Mouse (Mus musculus) thymus, adult 2 months (tissue): ENCODE results near the gene Gcfc2. TPM values are rescaled to one million over a fixed set of nuclear protein-coding genes. Genes with fewer than 3 reads are reported as not detected.

Experiments used
- DNase-seq: peaks from one replicate; pipeline ENCODE4 v3.0.0; 2021
- H3K27ac ChIP-seq: fragments of 200-500 bp; 2 replicates; pipeline ENCODE4 v1.5.1; 2012; ENCODE audit warnings: low read length, control low read depth; ENCODE audit not compliant: control insufficient read depth, insufficient read depth
- H3K27me3 ChIP-seq: fragments of 200-500 bp; 2 replicates; pipeline ENCODE4 v1.6.1; 2012; ENCODE audit warnings: mild to moderate bottlenecking, low read length, moderate library complexity, mixed read lengths; ENCODE audit not compliant: control insufficient read depth, insufficient read depth
- H3K36me3 ChIP-seq: fragments of 200-500 bp; 2 replicates; pipeline ENCODE4 v1.6.1; 2012; ENCODE audit warnings: mild to moderate bottlenecking, low read length, moderate library complexity; ENCODE audit not compliant: control insufficient read depth, insufficient read depth
- H3K4me1 ChIP-seq: fragments of 200-500 bp; replicated peaks from 2 replicates; pipeline ENCODE4 v1.6.1; 2012; ENCODE audit warnings: low read length; ENCODE audit not compliant: control insufficient read depth, insufficient read depth
- H3K4me3 ChIP-seq: fragments of 200-500 bp; 2 replicates; pipeline ENCODE4 v1.5.1; 2012; ENCODE audit warnings: mild to moderate bottlenecking, low read length, control low read depth, moderate library complexity; ENCODE audit not compliant: control insufficient read depth, insufficient read depth
- CTCF ChIP-seq: fragments of 200-500 bp; IDR thresholded peaks from 2 replicates; pipeline ENCODE4 v1.5.1; 2012; ENCODE audit warnings: mild to moderate bottlenecking, control low read depth, low read length, moderate library complexity, borderline replicate concordance; ENCODE audit not compliant: control insufficient read depth, poor library complexity, insufficient read depth; ENCODE audit errors: extremely low read depth
- POLR2A ChIP-seq: fragments of 200-500 bp; IDR thresholded peaks from 2 replicates; pipeline ENCODE4 v1.6.1; 2012; ENCODE audit warnings: mild to moderate bottlenecking, low read length, control low read depth, moderate library complexity; ENCODE audit not compliant: control insufficient read depth, poor library complexity, insufficient read depth; ENCODE audit errors: extremely low read depth
- WGBS: fragments of 180-500 bp; shearing (Covaris S2); methylation state at CpG from one replicate; pipeline ENCODE4 v1.1.7; 2018; 5-methylcytosine and 5-hydroxymethylcytosine counted together
- polyA plus RNA-seq: library from polyadenylated mRNA; depleted of rRNA; stranded (reverse); fragments of >200 nt; gene quantifications from 2 replicates; pipeline ENCODE4 v1.2.3, GENCODE M21; 2012

Gene Gcfc2
- polyA plus RNA-seq, 1 experiment = 5.0 TPM

- 99% methylated on average over 4 of the region's 4 CpGs for WGBS
- DNase-seq = no peak
Measured at GRCm38 (mm10) chr6:81929402-81929801, 5.9 kb downstream of the Gcfc2 start.

DNA sequence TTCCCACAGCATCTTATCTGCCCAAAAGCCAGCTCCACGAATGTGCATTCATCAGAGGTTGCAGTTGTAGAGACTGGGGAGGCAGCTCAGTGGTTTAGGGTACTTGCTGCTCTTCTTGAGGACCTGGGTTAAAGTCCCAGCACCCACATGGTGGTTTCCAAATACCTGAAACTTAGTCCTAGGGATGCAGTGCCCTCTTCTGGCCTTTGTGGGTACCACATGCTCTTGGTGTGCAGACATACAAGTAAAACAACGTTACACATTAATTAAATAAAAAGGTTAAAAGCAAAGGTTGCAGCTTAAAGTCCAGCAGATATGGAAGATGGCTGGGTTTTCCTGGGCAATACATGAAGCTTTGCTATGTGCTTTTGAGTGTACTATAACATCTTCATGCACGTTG lies 9.8 kb downstream of the Gcfc2 start:
- Histone ChIP-seq H3K36me3 (peaks cover 23% of the 10 kb centered on the region), H3K27ac (no peak overlapping the region), H3K27me3 (no peaks in the 10 kb centered on the region), H3K4me3 (no peak overlapping the region), H3K4me1 (no peaks in the 10 kb centered on the region)
- WGBS = 97% methylated on average over 3 of the region's 3 CpGs
- DNase-seq = no peak
- TF ChIP-seq CTCF = no peak
- TF ChIP-seq POLR2A = no peak

More at GRCm38 (mm10) chr6:81929402-81929801, 5.9 kb downstream of the Gcfc2 start:
- Histone ChIP-seq H3K4me1 (no peaks in the 10 kb centered on the region), H3K27me3 (no peaks in the 10 kb centered on the region), H3K36me3 (peaks cover 23% of the 10 kb centered on the region), H3K27ac (no peak overlapping the region), H3K4me3 (no peak overlapping the region)
- no peak for TF ChIP-seq POLR2A
- no peak for TF ChIP-seq CTCF

- no peaks in the 10 kb centered on the region for H3K4me1 ChIP-seq
- H3K36me3 ChIP-seq = peaks cover 38% of the 10 kb centered on the region
- WGBS = 98% methylated on average over 5 of the region's 5 CpGs
Measured at GRCm38 (mm10) chr6:81941718-81942117, 18.2 kb downstream of the Gcfc2 start.

DNA sequence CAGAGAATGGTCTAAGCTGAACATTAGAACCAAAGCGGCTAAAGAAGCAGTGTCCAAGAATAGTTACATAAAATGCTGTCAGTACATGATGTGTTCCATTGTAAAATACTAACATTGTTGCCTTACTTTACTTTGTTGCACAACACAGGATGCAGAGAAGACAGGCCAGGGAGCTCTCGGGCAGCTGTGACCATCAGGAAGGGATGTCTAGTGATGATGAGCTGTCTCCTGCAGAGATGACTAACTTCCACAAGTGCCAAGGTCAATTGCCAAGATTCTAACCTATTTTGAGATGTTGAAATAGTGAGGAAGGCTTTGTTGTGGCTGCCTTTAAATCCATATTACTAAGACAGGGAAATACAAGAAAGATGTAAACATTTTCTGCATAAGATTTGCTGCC lies 19.8 kb downstream of the Gcfc2 start:
- Histone ChIP-seq H3K4me1 (no peaks in the 10 kb centered on the region), H3K36me3 (peaks cover 41% of the 10 kb centered on the region), H3K27me3 (no peaks in the 10 kb centered on the region), H3K4me3 (no peak overlapping the region), H3K27ac (no peak overlapping the region)
- 98% methylated on average over 2 of the region's 2 CpGs for WGBS
- DNase-seq = no peak
- no peak for TF ChIP-seq POLR2A
- no peak for TF ChIP-seq CTCF

More at GRCm38 (mm10) chr6:81941718-81942117, 18.2 kb downstream of the Gcfc2 start:
- H3K27ac ChIP-seq = no peak overlapping the region
- DNase-seq = no peak
- no peak overlapping the region for H3K4me3 ChIP-seq
- no peaks in the 10 kb centered on the region for H3K27me3 ChIP-seq
- no peak for TF ChIP-seq CTCF
- TF ChIP-seq POLR2A = no peak

DNA sequence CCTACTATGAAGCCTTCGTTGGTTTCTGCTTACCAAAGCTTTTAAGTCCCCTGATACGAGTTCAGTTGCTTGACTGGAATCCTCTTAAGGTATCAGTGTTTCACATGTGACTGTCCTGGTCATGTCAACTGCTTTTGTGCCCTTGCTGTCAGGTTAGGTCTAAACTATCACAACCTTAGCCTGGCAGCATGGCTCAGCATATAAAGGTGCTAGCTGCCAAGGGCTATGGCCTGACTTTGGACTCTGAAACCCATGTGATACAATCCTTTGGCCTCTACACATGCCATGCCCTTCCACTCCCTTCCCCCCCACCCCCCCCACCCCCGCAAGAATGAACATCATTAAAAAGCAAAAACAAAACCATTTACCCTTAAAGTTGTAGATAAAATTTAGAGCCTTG lies 21.0 kb downstream of the Gcfc2 start:
- WGBS = 94% methylated on average over 3 of the region's 3 CpGs
- H3K4me1 ChIP-seq = no peaks in the 10 kb centered on the region
- no peak overlapping the region for H3K27ac ChIP-seq
- H3K4me3 ChIP-seq = no peak overlapping the region
- no peak for DNase-seq
- H3K36me3 ChIP-seq = peaks cover 39% of the 10 kb centered on the region
- no peak for TF ChIP-seq CTCF
- no peak for TF ChIP-seq POLR2A
- H3K27me3 ChIP-seq = no peaks in the 10 kb centered on the region

DNA sequence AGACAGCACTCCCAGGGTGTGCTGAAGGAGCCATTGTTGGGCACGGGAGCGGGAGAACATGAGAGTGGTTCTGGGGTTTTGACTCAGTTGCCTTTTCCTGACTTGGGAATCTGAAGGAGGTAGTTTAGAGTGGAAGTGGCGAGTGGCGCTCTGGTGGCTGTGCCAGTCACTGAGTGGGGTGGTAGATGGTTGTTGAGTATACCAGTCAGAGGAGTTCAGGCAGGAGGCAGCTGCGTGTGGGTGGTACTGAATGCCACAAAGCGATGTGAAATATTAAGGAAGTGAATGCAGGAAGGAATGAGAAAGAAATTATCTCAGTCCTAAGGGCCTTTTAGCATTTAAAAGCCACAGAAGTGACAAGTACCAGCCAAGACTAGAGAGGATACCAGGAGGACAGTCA lies 23.4 kb downstream of the Gcfc2 start:
- WGBS = 97% methylated on average over 6 of the region's 6 CpGs
- Histone ChIP-seq H3K27me3 (no peaks in the 10 kb centered on the region), H3K27ac (no peak overlapping the region), H3K36me3 (peaks cover 30% of the 10 kb centered on the region), H3K4me3 (no peak overlapping the region), H3K4me1 (no peaks in the 10 kb centered on the region)
- no peak for DNase-seq
- TF ChIP-seq POLR2A (no peak), CTCF (no peak)

DNA sequence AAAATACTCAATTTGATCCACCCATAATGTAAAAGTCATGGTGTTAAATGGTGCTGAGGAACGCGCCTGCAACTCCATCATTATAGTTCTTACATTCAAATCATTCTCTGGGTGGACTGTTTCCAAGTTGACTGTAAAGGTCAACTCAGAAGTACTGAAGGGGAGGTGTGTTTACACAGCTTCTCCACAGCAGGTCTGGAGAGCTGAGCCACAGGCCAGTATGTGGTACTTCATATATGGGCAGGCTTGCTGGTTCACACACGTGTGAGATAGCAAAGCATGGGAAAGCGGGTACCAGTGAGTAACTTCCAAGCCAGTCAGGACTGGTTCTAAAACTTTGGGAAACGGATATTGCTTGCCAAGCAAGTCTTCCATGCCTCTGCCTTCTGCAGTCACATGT lies 31.7 kb downstream of the Gcfc2 start:
- peaks cover 41% of the 10 kb centered on the region for H3K36me3 ChIP-seq
- H3K4me3 ChIP-seq = no peak overlapping the region
- TF ChIP-seq CTCF = no peak
- TF ChIP-seq POLR2A = no peak
- no peak overlapping the region for H3K27ac ChIP-seq
- 97% methylated on average over 5 of the region's 5 CpGs for WGBS
- H3K4me1 ChIP-seq = no peaks in the 10 kb centered on the region
- no peaks in the 10 kb centered on the region for H3K27me3 ChIP-seq
- DNase-seq = no peak
